Mouse (Mus musculus): ENCODE results near the gene Smug1.

The Smug1 gene

GRCm38 (mm10) chr15:103108066-103108676 lies 58.7 kb downstream of the Smug1 start:
- in situ Hi-C loops (cut with MseI, MboI) = no loop called here

- in situ Hi-C loops (cut with MseI, MboI) = no loop called here
Measured at GRCm38 (mm10) chr15:103106201-103106600, 60.7 kb downstream of the Smug1 start.

Data from mouse trophoblast stem cell (cell line).